Mouse (Mus musculus): ENCODE data around the gene Slc9a3r2. TPM values are rescaled to one million over a fixed set of nuclear protein-coding genes. Genes with fewer than 3 reads are reported as not detected.
A peak's percentile ranks its signal among the peaks of the same experiment; 100 is the strongest.
"Not testable (repeated sequence)": the region's sequence is repeated elsewhere in the genome, so short reads cannot be mapped to it uniquely, and the experiment has no call there.

Slc9a3r2 gene
- polyA plus RNA-seq, 1 experiment: 34.3 TPM

- peak; percentile 25 for DNase-seq (ENCODE audit: low read depth)
- TF ChIP-seq CTCF (IDR thresholded peaks at IDR 0.05; ENCODE audit: borderline replicate concordance, extremely low read depth, insufficient read depth, insufficient read length) (no peak), POLR2A (IDR thresholded peaks at IDR 0.05; ENCODE audit: borderline replicate concordance, extremely low read depth, insufficient read depth, insufficient read length, poor library complexity, severe bottlenecking) (no peak)
Measured at GRCm38 (mm10) chr17:24686514-24686913, 36.4 kb upstream of the Slc9a3r2 start.

GRCm38 (mm10) chr17:24677500-24678080, 27.5 kb upstream of the Slc9a3r2 start:
- DNase-seq (ENCODE audit: low read depth): no peak
- TF ChIP-seq CTCF (IDR thresholded peaks at IDR 0.05; ENCODE audit: borderline replicate concordance, extremely low read depth, insufficient read depth, insufficient read length) (no peak), POLR2A (IDR thresholded peaks at IDR 0.05; ENCODE audit: borderline replicate concordance, extremely low read depth, insufficient read depth, insufficient read length, poor library complexity, severe bottlenecking) (no peak)

DNA sequence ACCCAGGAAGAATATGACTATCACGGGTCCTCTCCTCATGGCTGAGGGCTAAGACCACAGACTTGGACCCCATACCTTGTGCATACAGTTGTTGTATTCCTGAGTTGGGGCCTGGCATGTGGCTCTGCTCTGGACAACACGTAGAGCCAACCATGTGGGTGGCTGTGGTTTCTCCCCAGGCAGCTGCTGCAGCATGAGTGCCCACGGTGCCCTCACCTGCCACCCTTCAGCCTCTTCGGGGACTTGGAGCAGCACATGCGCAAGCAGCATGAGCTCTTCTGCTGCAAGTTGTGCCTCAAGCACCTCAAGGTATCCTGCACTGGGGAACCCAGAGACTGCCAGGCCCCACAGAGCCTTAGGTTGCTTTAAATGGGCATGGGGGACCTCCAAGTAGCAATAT, 26.8 kb upstream of the Slc9a3r2 start:
- no peak for DNase-seq (ENCODE audit: low read depth)
- TF ChIP-seq POLR2A (IDR thresholded peaks at IDR 0.05; ENCODE audit: borderline replicate concordance, extremely low read depth, insufficient read depth, insufficient read length, poor library complexity, severe bottlenecking) (no peak), CTCF (IDR thresholded peaks at IDR 0.05; ENCODE audit: borderline replicate concordance, extremely low read depth, insufficient read depth, insufficient read length) (no peak)

GRCm38 (mm10) chr17:24676187-24676586, 26.1 kb upstream of the Slc9a3r2 start:
- DNase-seq (ENCODE audit: low read depth): peak; percentile 67
- TF ChIP-seq POLR2A (IDR thresholded peaks at IDR 0.05; ENCODE audit: borderline replicate concordance, extremely low read depth, insufficient read depth, insufficient read length, poor library complexity, severe bottlenecking) (no peak), CTCF (IDR thresholded peaks at IDR 0.05; ENCODE audit: borderline replicate concordance, extremely low read depth, insufficient read depth, insufficient read length) (peak; percentile 74; the same call in 1 of the 2 replicates)

DNA sequence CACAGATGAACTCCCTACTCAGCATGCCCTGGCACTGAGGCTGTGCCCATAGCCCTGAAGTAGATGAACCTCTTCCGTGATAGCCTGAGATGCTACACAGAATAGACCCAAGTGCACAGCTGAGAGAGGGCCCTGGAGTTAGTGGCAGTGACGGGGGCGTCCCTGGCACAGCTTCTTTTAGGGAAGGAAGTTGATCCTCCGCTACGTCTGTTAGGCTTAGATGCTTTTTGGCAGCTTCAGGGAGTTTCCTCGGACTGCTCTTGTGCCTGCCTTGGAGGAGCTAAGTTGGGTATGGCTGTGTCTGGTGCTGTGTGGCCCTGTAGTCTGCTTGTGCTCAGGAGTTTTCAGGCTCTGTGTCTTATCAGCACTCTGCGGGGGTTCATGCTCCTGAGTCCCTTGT, 24.1 kb upstream of the Slc9a3r2 start:
- no peak for DNase-seq (ENCODE audit: low read depth)
- TF ChIP-seq POLR2A (IDR thresholded peaks at IDR 0.05; ENCODE audit: borderline replicate concordance, extremely low read depth, insufficient read depth, insufficient read length, poor library complexity, severe bottlenecking) (no peak), CTCF (IDR thresholded peaks at IDR 0.05; ENCODE audit: borderline replicate concordance, extremely low read depth, insufficient read depth, insufficient read length) (no peak)

DNA sequence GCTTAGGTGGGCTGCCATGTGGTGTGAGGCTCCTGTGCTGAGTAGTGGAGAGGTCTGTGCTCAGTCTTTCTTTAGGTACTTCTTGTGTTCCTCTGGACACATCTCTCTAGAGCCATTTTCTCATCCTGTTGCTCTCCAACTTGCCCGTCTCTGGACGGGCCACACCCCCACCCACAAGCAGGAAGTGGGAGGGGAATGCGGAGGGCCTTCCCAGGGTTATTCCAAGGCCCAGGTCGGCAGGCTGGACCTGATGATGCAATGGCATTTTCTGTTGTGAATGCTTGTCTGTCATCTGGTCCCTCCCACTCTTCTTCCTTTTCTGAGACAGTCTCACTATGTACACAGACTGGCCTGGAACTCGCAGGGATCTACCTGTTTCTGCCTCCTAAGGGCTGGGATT, 22.0 kb upstream of the Slc9a3r2 start:
- no peak for DNase-seq (ENCODE audit: low read depth)
- TF ChIP-seq CTCF (IDR thresholded peaks at IDR 0.05; ENCODE audit: borderline replicate concordance, extremely low read depth, insufficient read depth, insufficient read length): no peak
- TF ChIP-seq POLR2A (IDR thresholded peaks at IDR 0.05; ENCODE audit: borderline replicate concordance, extremely low read depth, insufficient read depth, insufficient read length, poor library complexity, severe bottlenecking): no peak

DNA sequence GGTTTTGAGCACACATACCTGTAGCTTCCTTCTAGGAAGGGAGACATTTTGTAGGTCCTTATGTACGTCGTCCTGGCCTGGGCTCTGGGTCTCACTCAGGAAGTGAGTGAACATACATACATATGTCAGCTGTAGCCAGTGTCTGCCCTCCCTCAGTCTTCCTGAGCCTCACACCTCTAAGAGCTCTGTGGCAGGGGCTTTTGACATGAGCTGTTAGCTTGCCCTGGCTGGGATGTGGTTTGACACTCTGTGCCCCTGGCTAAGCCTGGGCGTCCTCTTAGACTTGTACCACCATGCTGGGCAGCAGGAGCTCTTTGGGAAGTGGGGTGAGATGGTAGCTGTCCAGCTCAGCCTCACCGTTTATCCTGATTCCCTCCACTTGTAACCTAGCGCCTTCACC, 21.2 kb upstream of the Slc9a3r2 start:
- DNase-seq (ENCODE audit: low read depth): no peak

GRCm38 (mm10) chr17:24670246-24670844, 20.2 kb upstream of the Slc9a3r2 start:
- no peak for DNase-seq (ENCODE audit: low read depth)
- TF ChIP-seq POLR2A (IDR thresholded peaks at IDR 0.05; ENCODE audit: borderline replicate concordance, extremely low read depth, insufficient read depth, insufficient read length, poor library complexity, severe bottlenecking) (no peak), CTCF (IDR thresholded peaks at IDR 0.05; ENCODE audit: borderline replicate concordance, extremely low read depth, insufficient read depth, insufficient read length) (no peak)

More for the DNA sequence above, 21.2 kb upstream of the Slc9a3r2 start:
- no peak for TF ChIP-seq POLR2A (IDR thresholded peaks at IDR 0.05; ENCODE audit: borderline replicate concordance, extremely low read depth, insufficient read depth, insufficient read length, poor library complexity, severe bottlenecking)
- no peak for TF ChIP-seq CTCF (IDR thresholded peaks at IDR 0.05; ENCODE audit: borderline replicate concordance, extremely low read depth, insufficient read depth, insufficient read length)

GRCm38 (mm10) chr17:24669545-24670245, 19.6 kb upstream of the Slc9a3r2 start, which contains the start of gene Zfp598:
Gene Zfp598, plus strand, starts transcription at chr17:24669687.
- peak; percentile 78 for TF ChIP-seq POLR2A (IDR thresholded peaks at IDR 0.05; ENCODE audit: borderline replicate concordance, extremely low read depth, insufficient read depth, insufficient read length, poor library complexity, severe bottlenecking)
- peak; percentile 31; the same call in 1 of the 2 replicates for TF ChIP-seq CTCF (IDR thresholded peaks at IDR 0.05; ENCODE audit: borderline replicate concordance, extremely low read depth, insufficient read depth, insufficient read length)
- peak; percentile 97 for DNase-seq (ENCODE audit: low read depth)

DNA sequence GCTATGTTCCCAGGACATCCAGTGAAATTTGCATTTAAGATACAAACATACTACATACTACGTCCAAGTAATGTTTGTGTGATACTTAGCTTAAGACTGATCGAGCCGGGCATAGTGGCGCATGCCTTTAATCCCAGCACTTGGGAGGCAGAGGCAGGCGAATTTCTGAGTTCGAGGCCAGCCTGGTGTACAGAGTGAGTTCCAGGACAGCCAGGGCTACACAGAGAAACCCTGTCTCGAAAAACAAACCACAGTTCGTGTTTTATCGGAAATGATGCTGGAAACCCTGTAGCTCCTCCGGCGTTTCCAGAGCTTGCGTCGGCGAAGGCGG, 19.1 kb upstream of the Slc9a3r2 start:
- not testable (repeated sequence) for DNase-seq (ENCODE audit: low read depth)

DNA sequence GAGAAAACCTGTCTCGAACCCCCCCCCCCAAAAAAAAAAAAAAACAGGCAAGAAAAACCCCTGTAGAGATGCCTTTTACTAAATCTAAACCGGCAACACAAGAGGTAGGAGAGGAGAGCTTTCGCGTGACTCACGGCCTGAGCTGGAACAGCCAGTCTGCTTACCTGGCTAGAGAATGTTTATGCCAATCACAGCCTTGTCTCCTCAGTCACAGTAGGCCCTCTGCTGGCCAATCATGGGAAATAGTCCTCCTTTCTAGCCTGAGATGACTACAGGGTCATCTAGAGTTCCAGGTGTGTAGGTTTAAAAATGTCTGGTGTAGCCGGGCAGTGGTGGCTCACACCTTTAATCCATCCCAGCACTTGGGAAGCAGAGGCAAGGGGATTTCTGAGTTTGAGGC, 17.3 kb upstream of the Slc9a3r2 start:
- TF ChIP-seq POLR2A (IDR thresholded peaks at IDR 0.05; ENCODE audit: borderline replicate concordance, extremely low read depth, insufficient read depth, insufficient read length, poor library complexity, severe bottlenecking) (no peak), CTCF (IDR thresholded peaks at IDR 0.05; ENCODE audit: borderline replicate concordance, extremely low read depth, insufficient read depth, insufficient read length) (peak; percentile 72; the same call in 1 of the 2 replicates)
- peak; percentile 68 for DNase-seq (ENCODE audit: low read depth)

GRCm38 (mm10) chr17:24667011-24667410, 16.9 kb upstream of the Slc9a3r2 start:
- DNase-seq (ENCODE audit: low read depth): not testable (repeated sequence)
